Mouse (Mus musculus) embryonic facial prominence, embryonic 14.5 days (tissue): ENCODE results near the gene Fh1. TPM values are rescaled to one million over a fixed set of nuclear protein-coding genes. Genes with fewer than 3 reads are reported as not detected.

Experiments used
- ATAC-seq: fragments of 200-750 bp; cut with Nextera tagmentation; 2 replicates; pipeline ENCODE4 v1.8.0; 2017; ENCODE audit warnings: low read depth, moderate number of reproducible peaks, moderate TSS enrichment
- DNase-seq: peaks from one replicate; pipeline ENCODE4 v3.0.0-alpha.2; 2015; ENCODE audit warnings: low spot score
- H3K27ac ChIP-seq: fragments of 300-500 bp; sonication (generic); replicated peaks from 2 replicates; pipeline ENCODE4 v1.5.1; 2014; ENCODE audit warnings: low read depth, mild to moderate bottlenecking, low read length, moderate library complexity
- H3K27me3 ChIP-seq: fragments of 300-500 bp; sonication (generic); replicated peaks from 2 replicates; pipeline ENCODE4 v1.6.1; 2014; ENCODE audit warnings: low read length; ENCODE audit not compliant: control insufficient read depth, insufficient read depth
- H3K36me3 ChIP-seq: fragments of 300-500 bp; sonication (generic); 2 replicates; pipeline ENCODE4 v1.6.1; 2014; ENCODE audit warnings: low read length, mixed read lengths; ENCODE audit not compliant: control insufficient read depth, insufficient read depth
- H3K4me1 ChIP-seq: fragments of 300-500 bp; sonication (generic); 2 replicates; pipeline ENCODE4 v1.6.1; 2014; ENCODE audit warnings: antibody characterized with exemption, low read length; ENCODE audit not compliant: control insufficient read depth, insufficient read depth
- H3K4me2 ChIP-seq: fragments of 300-500 bp; sonication (generic); 2 replicates; pipeline ENCODE4 v1.6.1; 2014; ENCODE audit warnings: low read depth, mild to moderate bottlenecking, low read length, moderate library complexity, mixed read lengths
- H3K4me3 ChIP-seq: fragments of 300-500 bp; sonication (generic); 2 replicates; pipeline ENCODE4 v1.5.1; 2014; ENCODE audit warnings: low read depth, mild to moderate bottlenecking, low read length
- H3K9ac ChIP-seq: fragments of 300-500 bp; sonication (generic); 2 replicates; pipeline ENCODE4 v1.6.1; 2014; ENCODE audit warnings: low read depth, mild to moderate bottlenecking, low read length, moderate library complexity, mixed read lengths
- H3K9me3 ChIP-seq: fragments of 300-500 bp; sonication (generic); 2 replicates; pipeline ENCODE4 v1.6.1; 2016; ENCODE audit warnings: low read length; ENCODE audit not compliant: control insufficient read depth
- WGBS: fragments of 180-500 bp; shearing (Covaris S2); extraction: QIAGEN DNeasy Blood & Tissue Kit; methylation state at CpG from one replicate; pipeline ENCODE4 v1.1.7; 2014; 5-methylcytosine and 5-hydroxymethylcytosine counted together
- polyA plus RNA-seq: library from polyadenylated mRNA; unstranded; fragments of >200 nt; fragmentation: Nextera tagmentation; extraction: Ambion mirVana; gene quantifications from 2 replicates; pipeline ENCODE4 v1.2.1, GENCODE M21; 2014

Gene Fh1
- polyA plus RNA-seq, 1 experiment from 2014 or later = 122 TPM

- H3K4me1 ChIP-seq = no peaks in the 10 kb centered on the region
- DNase-seq (no peak), ATAC-seq (no peak)
- no peaks in the 10 kb centered on the region for H3K36me3 ChIP-seq
- H3K4me3 ChIP-seq = no peak overlapping the region
- no peak overlapping the region for H3K4me2 ChIP-seq
- H3K27ac ChIP-seq = no peak overlapping the region
- no peaks in the 10 kb centered on the region for H3K9me3 ChIP-seq
- no peaks in the 10 kb centered on the region for H3K27me3 ChIP-seq
- no peak overlapping the region for H3K9ac ChIP-seq
- 72% methylated on average over 2 of the region's 2 CpGs for WGBS
Measured at GRCm38 (mm10) chr1:175578425-175579096, 46.9 kb downstream of the Fh1 start.

GRCm38 (mm10) chr1:175574129-175574528 lies 51.3 kb downstream of the Fh1 start:
- H3K27ac ChIP-seq = no peak overlapping the region
- no peaks in the 10 kb centered on the region for H3K36me3 ChIP-seq
- no peaks in the 10 kb centered on the region for H3K9me3 ChIP-seq
- H3K4me3 ChIP-seq = no peak overlapping the region
- ATAC-seq = no peak
- WGBS = 81% methylated on average over 2 of the region's 2 CpGs
- no peaks in the 10 kb centered on the region for H3K27me3 ChIP-seq
- no peak overlapping the region for H3K9ac ChIP-seq
- no peak overlapping the region for H3K4me2 ChIP-seq
- no peak for DNase-seq
- H3K4me1 ChIP-seq = no peaks in the 10 kb centered on the region

GRCm38 (mm10) chr1:175565579-175566103 lies 59.8 kb downstream of the Fh1 start:
- no peaks in the 10 kb centered on the region; the same call in 1 of the 2 replicates for H3K4me1 ChIP-seq
- no peaks in the 10 kb centered on the region for H3K9me3 ChIP-seq
- no peak overlapping the region for H3K9ac ChIP-seq
- no peaks in the 10 kb centered on the region for H3K27me3 ChIP-seq
- H3K36me3 ChIP-seq = no peaks in the 10 kb centered on the region
- no peak overlapping the region for H3K27ac ChIP-seq
- ATAC-seq (no peak), DNase-seq (no peak)
- WGBS = 70% methylated on average over 6 of the region's 6 CpGs
- no peak overlapping the region for H3K4me2 ChIP-seq
- H3K4me3 ChIP-seq = no peak overlapping the region

- Histone ChIP-seq H3K27ac (no peak overlapping the region), H3K4me3 (no peak overlapping the region), H3K9me3 (no peaks in the 10 kb centered on the region), H3K9ac (no peak overlapping the region), H3K36me3 (no peaks in the 10 kb centered on the region), H3K4me1 (no peaks in the 10 kb centered on the region; the same call in 1 of the 2 replicates), H3K27me3 (no peaks in the 10 kb centered on the region), H3K4me2 (no peak overlapping the region)
- no peak for DNase-seq
- 90% methylated on average over 4 of the region's 4 CpGs for WGBS
- no peak for ATAC-seq
Measured at GRCm38 (mm10) chr1:175564321-175564720, 61.1 kb downstream of the Fh1 start.

GRCm38 (mm10) chr1:175562379-175562778 lies 63.1 kb downstream of the Fh1 start:
- no peak overlapping the region for H3K27ac ChIP-seq
- DNase-seq = no peak
- no peak overlapping the region for H3K4me3 ChIP-seq
- ATAC-seq = no peak
- no peaks in the 10 kb centered on the region; the same call in 1 of the 2 replicates for H3K4me1 ChIP-seq
- no peak overlapping the region for H3K4me2 ChIP-seq
- no peaks in the 10 kb centered on the region for H3K27me3 ChIP-seq
- H3K9ac ChIP-seq = no peak overlapping the region
- WGBS = 89% methylated on average over 2 of the region's 2 CpGs
- H3K36me3 ChIP-seq = no peaks in the 10 kb centered on the region
- no peaks in the 10 kb centered on the region for H3K9me3 ChIP-seq

- no peak for DNase-seq
- no peak overlapping the region for H3K9ac ChIP-seq
- no peak overlapping the region for H3K4me3 ChIP-seq
- ATAC-seq = no peak
- no peaks in the 10 kb centered on the region for H3K9me3 ChIP-seq
- H3K27ac ChIP-seq = no peak overlapping the region
- H3K27me3 ChIP-seq = no peaks in the 10 kb centered on the region
- no peaks in the 10 kb centered on the region; the same call in 1 of the 2 replicates for H3K4me1 ChIP-seq
- H3K4me2 ChIP-seq = no peak overlapping the region
- H3K36me3 ChIP-seq = no peaks in the 10 kb centered on the region
Measured at GRCm38 (mm10) chr1:175561806-175562205, 63.6 kb downstream of the Fh1 start.

GRCm38 (mm10) chr1:175554641-175555040 lies 70.8 kb downstream of the Fh1 start:
- no peaks in the 10 kb centered on the region for H3K27me3 ChIP-seq
- 91% methylated on average over 1 of the region's 1 CpGs for WGBS
- no peaks in the 10 kb centered on the region for H3K36me3 ChIP-seq
- ATAC-seq (no peak), DNase-seq (no peak)
- no peak overlapping the region for H3K9ac ChIP-seq
- H3K4me1 ChIP-seq = no peaks in the 10 kb centered on the region
- H3K9me3 ChIP-seq = no peaks in the 10 kb centered on the region
- no peak overlapping the region for H3K4me2 ChIP-seq
- no peak overlapping the region for H3K27ac ChIP-seq
- no peak overlapping the region for H3K4me3 ChIP-seq

GRCm38 (mm10) chr1:175552474-175552873 lies 73.0 kb downstream of the Fh1 start:
- no peak for DNase-seq
- Histone ChIP-seq H3K4me3 (no peak overlapping the region), H3K36me3 (no peaks in the 10 kb centered on the region), H3K9ac (no peak overlapping the region), H3K9me3 (no peaks in the 10 kb centered on the region), H3K4me2 (no peak overlapping the region), H3K27me3 (no peaks in the 10 kb centered on the region), H3K27ac (no peak overlapping the region), H3K4me1 (no peaks in the 10 kb centered on the region)
- ATAC-seq = no peak
- 57% methylated on average over 3 of the region's 3 CpGs for WGBS

GRCm38 (mm10) chr1:175550586-175550985 lies 74.8 kb downstream of the Fh1 start:
- 81% methylated on average over 1 of the region's 1 CpGs for WGBS
- Histone ChIP-seq H3K4me1 (no peaks in the 10 kb centered on the region), H3K27me3 (no peaks in the 10 kb centered on the region), H3K27ac (no peak overlapping the region), H3K9ac (no peak overlapping the region), H3K4me2 (no peak overlapping the region), H3K36me3 (no peaks in the 10 kb centered on the region), H3K4me3 (no peak overlapping the region), H3K9me3 (no peaks in the 10 kb centered on the region)
- ATAC-seq (no peak), DNase-seq (no peak)
